Mouse (Mus musculus) right cerebral cortex, postnatal 14 days (tissue): ENCODE measurements around the gene Magohb.
"Not testable (repeated sequence)": the region's sequence is repeated elsewhere in the genome, so short reads cannot be mapped to it uniquely, and the experiment has no call there.

Source experiments
- DNase-seq: peaks from one replicate; pipeline ENCODE4 v3.0.0; 2022

Gene Magohb

DNA sequence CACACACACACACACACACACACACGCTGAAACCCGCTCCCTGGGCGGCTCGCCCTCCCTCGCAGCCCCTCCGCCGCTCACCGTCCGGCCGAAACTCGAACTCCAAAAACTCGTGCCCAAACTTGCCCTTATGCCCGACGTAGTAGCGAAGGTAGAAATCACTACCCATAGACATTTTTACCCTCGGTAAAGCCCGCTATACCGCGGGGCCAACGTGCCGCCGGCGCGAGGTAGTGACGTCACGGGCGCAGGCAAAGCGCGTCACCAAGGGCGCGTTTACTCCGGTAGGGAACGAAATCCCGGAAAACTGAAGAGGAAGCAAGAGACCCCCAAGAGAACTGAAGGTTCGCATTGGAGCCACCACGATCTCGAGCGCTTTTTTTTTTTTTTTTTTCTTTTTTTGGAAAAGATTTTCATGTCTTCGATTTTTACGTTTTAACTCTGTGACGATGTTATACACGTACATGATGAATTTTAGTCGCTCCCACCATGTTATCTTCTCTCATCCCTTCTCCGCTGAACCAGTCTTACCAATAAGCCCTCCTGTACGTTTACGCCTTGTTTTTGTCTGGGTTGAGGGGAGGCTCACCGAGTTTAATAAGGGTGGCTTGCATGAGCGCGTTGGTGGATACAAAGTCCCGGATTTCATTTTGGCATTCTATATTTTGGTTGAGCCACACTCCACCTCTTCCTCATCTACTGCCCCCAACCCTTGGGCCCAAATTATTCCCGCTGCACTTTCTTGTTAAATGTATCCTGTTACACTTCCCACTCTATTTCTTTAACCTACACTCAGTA is at the start of gene Magohb:
Magohb (minus strand) TSS at position 254 of the 798 bp plus-strand sequence.
- DNase-seq, result peak; percentile 91

DNA sequence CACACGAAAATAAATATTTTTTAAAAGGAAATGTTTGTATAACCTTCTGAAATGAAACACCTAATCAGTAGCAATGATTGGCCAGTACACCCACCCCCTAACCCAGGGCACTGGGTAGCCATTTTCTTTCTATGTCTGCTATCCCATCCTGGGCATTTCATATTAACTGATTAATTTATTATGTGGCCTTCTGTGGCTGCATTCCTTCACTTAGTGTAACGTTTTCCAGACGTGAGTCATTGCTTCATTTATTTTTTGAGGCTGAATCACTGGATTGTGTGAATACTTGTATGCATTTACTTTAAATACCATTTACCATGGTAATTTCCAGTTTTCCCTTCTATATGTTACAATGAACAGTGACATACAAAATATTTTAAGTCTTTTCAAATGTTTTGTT is 47.0 kb upstream of the Magohb start:
- DNase-seq, result no peak

DNA sequence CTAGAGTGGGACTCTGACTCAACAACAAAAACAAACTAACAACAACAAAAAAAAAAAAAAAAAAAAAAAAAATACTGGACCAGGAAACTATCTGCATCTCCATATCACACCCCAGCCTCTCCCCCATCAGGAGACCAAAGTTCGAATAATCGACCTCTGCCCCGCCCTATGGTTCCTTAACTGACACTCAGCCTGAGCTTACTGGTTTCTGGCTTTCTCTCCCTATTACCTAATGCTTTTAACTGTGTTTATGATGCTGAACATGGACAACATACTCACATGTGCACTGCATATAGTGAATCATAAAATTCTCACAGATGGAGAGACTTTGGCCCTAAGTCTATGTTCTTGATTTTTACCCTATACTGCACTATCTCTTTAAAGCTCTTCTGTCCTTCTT is 46.3 kb upstream of the Magohb start:
- no peak for DNase-seq

DNA sequence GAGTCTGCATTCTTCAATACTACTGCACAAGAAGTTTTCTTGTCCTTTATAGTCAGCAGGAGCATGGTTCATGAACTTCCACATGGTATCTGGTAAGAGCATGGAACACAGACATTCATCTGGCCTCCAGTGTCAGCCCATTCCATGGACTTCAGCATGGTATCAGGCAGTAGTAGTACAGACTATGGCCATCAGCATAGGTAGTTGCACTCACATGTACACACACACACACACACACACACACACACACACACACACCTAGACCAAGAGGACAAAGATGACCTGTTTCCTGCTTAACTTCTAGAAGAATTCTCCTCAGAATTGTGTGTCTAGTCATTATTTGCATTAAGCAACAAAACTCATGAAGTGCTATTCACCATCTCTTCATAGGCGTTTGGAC is 45.7 kb upstream of the Magohb start:
- DNase-seq, result no peak

DNA sequence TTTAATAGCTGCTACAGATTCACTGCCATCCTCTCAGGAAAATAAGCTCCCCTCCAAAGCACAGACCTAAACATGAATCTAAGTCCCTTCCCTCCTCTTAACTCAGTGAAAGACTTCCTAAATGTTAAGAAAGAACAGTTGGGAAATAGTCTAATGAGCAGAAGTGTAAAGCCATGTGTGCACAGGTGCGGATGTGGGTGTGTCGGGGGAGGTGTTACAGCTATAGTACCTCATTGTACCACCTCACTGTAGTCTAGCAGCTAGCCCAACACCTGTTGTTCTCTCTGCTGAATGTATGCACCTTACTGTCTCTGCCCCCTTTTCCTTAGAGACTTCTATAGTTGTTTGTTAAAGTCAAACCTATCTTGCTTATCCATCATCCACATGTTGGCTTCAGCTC is 34.0 kb upstream of the Magohb start:
- DNase-seq, result no peak

DNA sequence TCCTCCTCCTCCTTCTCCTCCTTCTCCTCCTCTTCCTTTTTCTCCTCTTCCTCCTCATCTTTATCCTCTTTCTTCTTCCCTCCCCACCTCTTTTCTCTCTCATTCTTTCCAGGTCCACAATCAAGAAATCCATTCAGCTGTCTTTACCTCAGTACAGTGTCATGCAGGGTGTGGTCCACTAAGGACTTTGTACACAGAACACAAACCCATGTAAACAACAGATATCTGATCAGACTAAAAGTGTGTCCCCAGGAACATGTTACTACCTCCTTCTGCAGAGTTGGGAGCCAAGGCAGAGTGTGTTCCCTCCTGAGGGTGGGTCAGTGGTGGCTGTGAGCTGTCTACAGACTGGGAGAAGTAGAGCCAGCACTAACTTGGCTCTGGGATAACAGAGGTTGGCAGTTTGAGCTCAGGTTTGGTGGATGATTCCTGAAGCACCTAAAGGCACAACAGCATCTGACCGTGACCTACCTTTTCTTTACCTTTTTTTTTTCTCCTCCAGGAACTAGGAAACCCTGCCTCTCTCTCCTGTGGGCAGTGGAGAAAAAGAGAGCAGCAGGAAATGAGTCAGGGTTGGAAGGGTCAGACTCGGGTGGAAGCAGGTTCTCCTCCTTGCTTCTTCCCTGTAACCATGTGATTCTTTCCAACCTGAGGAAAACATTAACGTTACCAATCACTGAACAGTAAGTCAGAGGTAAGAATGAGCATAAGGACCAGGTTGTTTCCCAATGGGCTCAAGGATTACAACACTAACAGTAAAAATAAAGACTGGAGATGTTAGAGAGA is 29.0 kb upstream of the Magohb start:
- DNase-seq, result no peak

DNA sequence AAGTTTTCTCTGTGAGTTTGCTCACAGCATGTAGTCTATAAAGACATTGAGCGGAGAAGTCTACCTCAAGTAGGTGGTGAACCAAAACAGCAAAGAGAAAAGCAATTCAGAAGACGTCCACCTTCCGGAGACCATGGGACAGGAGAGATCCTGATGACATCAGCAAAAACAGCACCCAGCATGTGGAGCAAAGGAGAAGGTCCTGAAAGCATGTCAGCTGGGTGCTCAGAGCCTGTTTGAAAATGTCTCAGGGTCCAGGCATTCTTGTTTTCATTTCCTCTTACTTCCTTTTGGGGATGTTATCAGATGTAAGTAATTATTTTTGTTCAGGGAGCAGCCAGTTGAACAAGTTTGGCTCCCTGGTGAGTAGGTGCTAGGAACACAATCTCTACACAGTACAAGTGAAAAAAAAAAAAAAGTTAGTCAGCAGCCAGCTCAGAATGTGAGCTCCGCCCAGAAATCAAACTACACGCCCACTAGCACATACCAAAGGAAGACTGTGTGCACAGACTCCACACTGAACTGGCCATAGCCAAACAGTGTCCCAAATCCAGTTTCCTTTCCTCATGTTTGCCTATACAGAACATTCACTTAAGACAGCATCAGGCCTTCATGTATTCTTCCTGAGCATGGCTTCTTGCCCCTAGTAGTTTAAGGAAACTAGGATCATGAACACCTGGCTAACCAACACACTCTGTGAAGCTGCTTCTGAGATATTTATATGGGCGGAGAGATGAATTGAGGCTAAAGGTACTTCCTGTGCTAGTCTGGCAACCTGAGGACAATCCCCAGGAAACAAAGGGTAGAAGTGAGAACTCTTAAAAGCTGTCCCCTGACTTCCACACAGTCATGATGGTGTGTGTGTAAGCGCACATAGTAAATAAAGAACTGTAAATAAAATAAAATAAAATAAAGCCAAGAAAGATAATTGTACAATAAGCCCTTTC is 23.4 kb upstream of the Magohb start:
- no peak for DNase-seq

GRCm38 (mm10) chr6:131308031-131308430 is 15.0 kb upstream of the Magohb start:
- no peak for DNase-seq

- DNase-seq, result no peak
Measured at GRCm38 (mm10) chr6:131304776-131305175, 11.7 kb upstream of the Magohb start.

DNA sequence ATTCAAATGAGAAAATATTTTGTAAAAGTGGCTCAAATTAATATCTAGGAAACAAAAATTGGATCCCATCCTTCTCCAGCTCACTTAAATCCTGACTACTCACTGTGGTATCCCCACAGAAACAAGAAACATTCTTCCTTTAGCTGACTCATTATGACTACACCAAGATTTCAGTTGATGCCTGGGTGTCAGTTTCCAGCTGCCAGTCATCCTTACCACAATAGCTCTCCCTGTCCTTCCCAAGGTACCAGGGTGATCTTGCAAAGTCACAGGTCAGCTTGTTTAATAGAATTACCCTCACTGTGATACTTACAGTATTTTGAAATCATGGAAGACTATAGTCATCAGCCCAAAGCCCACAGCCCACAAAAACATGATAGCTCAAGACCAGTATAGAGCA is 5.5 kb upstream of the Magohb start:
- DNase-seq, result no peak

- no peak for DNase-seq
Measured at GRCm38 (mm10) chr6:131294435-131295112, 1.5 kb upstream of the Magohb start.

DNA sequence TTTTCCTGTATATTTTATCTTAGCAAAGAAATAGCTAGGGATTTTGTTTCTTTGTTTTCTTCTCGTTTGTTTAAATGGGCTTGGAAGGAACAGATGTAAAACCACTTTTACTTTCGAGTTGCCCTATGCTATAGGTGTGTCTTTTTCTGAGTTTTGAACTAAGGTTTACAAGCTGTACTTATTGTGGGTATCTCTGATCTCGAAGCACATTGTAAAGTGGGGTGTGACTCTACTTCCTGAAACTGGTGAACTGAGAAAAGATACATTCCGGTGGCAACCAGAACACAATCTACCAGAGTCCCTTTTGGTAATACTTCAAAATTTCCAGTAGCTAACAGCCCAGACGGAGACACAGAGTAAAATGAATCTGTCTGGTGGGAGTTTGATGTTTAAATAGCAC is 872 bp upstream of the Magohb start:
- DNase-seq, result no peak

GRCm38 (mm10) chr6:131292276-131292990 is 611 bp downstream of the Magohb start:
- DNase-seq, result peak; percentile 22

DNA sequence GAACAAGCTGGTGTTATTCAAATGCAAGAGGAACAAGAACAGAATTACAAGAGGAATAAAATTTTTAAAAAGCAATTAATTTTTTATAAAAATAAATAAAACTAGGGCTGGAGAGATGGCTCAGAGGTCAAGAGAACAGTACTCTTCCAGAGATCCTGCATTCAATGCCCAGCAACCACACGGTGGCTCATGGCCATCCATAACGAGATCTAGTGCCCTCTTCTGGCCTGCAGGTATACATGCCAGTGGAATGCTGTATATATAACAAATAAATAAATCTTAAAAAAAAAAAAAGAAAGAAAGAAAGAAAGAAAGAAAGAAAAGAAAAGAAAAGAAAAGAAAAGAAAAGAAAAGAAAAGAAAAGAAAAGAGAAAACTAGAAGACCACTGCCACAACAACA is 2.6 kb downstream of the Magohb start:
- DNase-seq, result peak; percentile 13

DNA sequence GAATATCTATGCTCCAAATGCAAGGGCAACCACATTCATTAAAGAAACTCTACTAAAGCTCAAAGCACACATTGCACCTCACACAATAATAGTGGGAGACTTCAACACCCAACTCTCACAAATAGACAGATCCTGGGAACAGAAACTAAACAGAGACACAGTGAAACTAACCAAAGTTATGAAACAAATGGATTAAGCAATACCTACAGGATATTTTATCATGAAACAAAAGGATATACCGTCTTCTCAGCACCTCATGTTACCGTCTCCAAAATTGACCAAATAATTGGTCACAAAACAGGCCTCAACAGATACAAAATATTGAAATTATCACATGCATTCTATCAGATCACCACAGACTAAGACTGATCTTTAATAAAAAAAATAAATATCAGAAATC is 14.9 kb downstream of the Magohb start:
- DNase-seq, result not testable (repeated sequence)

DNA sequence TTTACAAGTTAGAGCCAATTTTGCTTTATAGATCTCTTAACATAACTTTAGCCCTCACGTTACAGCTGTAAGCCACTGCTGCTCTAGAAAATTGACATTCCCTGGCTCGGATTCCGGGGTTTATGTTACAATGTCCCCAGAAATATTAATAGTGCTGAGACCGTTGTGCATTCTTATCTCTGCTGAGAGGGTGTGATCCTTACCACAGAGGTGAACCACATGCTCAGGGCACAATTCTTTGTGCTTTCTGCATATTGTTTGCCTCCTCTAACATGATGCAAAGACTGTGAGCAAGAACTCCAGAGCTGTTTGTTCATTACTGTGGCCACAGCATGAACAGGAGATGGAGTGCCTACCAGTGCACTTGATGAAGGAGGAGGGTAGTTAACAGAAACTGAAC is 16.4 kb downstream of the Magohb start:
- no peak for DNase-seq

DNA sequence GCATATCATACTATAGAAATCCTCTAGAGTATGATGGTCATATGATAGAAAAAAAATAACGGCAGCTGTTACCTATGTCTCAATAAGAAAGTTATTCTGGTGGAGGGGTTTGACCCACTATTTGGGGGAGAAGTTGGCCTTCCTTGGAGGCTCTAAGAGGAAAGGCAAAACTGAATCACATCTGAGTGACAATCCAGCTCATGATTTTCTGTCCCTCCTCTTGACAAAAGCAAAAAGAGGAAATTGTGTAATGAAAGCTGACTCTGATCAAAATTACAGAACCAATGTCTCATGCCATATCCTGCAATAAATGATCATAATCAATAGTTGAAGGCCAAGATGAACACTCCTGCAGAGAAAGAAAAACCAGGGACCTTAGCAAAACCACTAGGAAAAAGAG is 20.7 kb downstream of the Magohb start:
- no peak for DNase-seq

GRCm38 (mm10) chr6:131270312-131270711 is 22.7 kb downstream of the Magohb start:
- no peak for DNase-seq

DNA sequence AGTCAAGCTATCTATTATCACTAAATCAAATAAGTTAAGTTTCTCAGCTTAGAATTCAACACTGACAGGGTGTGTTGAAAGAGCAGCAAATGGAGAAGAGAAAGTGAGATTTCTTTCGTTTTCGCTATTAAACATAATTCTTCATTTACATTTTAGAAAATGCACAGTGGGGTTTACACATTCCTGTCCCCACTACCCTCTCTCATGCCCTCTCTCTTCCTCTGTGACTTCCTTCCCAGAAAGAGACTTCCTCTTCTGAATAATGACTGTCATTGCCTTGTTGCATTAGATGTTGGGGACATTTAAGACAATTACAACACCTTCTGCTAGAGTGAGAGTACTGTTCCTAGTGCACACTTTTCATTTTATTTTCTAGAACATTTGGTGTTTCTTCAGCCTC is 23.4 kb downstream of the Magohb start:
- no peak for DNase-seq

DNA sequence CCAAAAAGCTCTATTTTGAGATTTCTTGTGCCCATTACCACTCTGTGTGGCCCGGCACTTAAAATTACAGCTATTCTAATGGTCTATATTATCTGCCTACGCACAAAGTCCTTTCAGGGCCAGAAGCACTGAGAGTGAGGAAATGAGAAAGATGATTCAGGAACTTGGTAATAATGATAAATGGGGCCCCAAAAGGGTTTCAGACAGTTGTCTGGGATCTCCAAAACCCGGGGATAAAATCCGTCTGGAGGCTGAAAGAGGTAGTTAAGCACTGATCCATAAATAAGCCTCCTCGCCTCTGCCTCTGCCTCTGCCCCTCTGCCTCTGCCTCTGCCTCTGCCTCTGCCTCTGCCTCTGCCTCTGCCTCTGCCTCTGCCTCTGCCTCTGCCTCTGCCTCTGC is 28.9 kb downstream of the Magohb start:
- no peak for DNase-seq

DNA sequence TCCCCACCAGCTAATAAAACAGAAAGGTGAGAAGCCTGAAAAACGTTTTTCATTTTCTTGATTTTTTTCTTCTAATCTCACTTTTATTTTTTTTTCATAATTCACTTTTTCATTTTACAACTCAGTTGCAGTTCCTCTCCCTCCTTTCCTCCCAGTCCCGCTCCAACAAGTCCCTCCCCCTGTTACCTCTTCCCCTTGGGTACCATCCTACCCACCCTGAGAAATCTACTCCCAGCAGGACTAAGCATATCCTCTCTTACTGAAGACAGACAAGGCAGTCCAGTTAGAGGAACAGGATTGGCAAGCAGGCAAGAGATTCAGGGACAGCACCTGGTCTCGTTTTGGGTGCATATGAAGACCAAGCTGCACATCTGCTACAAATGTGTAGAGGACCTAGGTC is 30.3 kb downstream of the Magohb start:
- DNase-seq, result no peak

DNA sequence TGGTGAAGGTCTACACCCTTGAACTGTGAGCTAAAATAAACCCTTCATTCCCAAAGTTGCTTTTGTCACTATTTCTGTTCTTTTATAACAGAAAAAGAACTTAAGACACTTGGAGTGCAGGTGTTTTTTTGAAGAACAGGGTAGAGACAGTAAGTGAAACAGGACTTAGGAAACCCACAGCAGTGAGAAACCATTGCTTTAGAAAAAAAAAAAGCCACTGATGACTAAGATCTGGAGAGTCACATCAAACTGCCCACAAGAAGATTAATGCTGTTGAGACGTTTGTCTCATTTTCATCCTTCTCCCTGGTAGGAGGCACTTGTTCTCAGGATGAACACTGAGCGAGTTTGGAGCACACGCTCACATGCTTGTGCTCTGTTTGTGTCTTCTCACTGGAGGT is 31.0 kb downstream of the Magohb start:
- no peak for DNase-seq
